Mouse (Mus musculus): Measurements from ENCODE around the gene Cdx2. TPM values are rescaled to one million over a fixed set of nuclear protein-coding genes. Genes with fewer than 3 reads are reported as not detected.

Cdx2 gene
- polyA plus RNA-seq, 1 experiment = not detected

DNA sequence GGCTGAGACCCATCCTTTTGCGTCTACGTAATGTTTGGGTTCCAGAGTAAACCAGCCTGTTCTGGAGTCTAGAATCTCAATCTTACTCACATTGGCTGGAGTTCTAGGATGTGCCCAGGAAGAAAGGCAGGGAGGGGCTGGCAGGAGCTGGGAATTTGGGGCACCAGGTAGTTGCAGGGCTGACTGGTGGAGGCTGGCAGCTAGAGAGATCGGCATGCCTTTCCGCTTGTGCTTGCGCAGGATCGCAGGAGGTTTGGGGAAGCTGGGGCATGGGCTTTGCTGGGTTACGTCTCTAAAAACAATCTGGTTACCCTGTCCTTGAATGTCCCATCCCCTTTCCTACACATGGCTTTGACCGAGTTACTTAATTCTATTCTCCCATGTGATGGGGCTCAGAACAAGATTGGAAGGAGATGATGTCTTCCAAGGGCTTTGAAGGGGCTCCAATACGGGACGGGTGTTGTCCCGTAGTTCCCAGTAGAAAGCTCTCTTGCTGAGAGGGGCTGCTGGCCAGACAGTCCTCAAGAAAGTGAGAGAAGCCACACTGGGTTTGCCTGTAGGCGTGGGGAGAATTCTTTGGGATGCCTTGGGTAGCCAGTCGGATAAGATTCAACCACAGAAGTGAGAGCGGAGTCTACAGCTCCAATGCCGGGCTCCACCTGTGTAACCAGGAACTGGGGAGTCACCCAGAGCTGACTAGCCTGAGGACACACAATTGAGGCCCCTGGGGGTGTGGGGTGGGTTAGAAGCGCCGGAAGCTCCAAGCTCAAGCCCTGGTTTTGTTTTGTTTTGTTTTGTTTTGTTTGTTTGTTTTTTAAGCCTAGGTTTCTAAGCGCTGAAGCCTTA lies 30.1 kb downstream of the Cdx2 start:
- Histone ChIP-seq H3K36me3 (replicated peaks; ENCODE audit: low read length) (no peaks in the 10 kb centered on the region), H3K4me3 (replicated peaks) (no peak overlapping the region), H3K4me1 (peaks cover 17% of the 10 kb centered on the region), H3K27me3 (replicated peaks) (peaks cover 90% of the 10 kb centered on the region), H3K9me3 (no peaks in the 10 kb centered on the region)
- TF ChIP-seq GATA1 (IDR thresholded peaks at IDR 0.05; ENCODE audit: borderline replicate concordance, low read length) = no peak
- TF ChIP-seq FLI1 (IDR thresholded peaks at IDR 0.05; ENCODE audit: low read length) = no peak

DNA sequence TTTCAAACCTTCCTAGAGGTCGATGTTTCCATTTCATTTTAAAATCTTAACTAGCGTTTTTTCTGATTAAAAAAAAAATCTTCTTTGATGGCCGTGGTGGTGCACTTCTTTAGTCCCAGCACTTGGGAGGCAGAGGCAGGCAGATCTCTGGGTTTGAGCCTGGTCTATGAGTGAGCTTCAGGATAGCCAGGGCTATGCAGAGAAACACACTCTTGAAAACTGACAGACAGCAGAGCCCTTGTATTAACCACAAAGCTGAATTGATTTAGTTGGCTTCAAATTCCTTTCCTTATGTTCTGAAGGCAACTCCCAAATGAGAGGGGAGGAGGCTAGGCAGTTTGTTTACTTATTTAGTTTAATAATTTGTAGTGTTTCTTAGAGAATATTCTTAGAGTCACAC lies 31.3 kb downstream of the Cdx2 start:
- H3K4me3 ChIP-seq (replicated peaks) = no peak overlapping the region
- peaks cover 4% of the 10 kb centered on the region; the same call in 1 of the 2 replicates for H3K9me3 ChIP-seq
- H3K36me3 ChIP-seq (replicated peaks; ENCODE audit: low read length) = no peaks in the 10 kb centered on the region
- H3K27me3 ChIP-seq (replicated peaks) = peaks cover 94% of the 10 kb centered on the region
- H3K4me1 ChIP-seq = peaks cover 24% of the 10 kb centered on the region
- TF ChIP-seq FLI1 (IDR thresholded peaks at IDR 0.05; ENCODE audit: low read length) (no peak), GATA1 (IDR thresholded peaks at IDR 0.05; ENCODE audit: borderline replicate concordance, low read length) (no peak)

GRCm38 (mm10) chr5:147274174-147275141 lies 32.6 kb downstream of the Cdx2 start:
- Histone ChIP-seq H3K4me3 (replicated peaks) (peak overlapping the region; percentile 50), H3K4me1 (peaks cover 32% of the 10 kb centered on the region), H3K9me3 (peaks cover 4% of the 10 kb centered on the region; the same call in 1 of the 2 replicates), H3K36me3 (replicated peaks; ENCODE audit: low read length) (no peaks in the 10 kb centered on the region), H3K27me3 (replicated peaks) (peaks cover 97% of the 10 kb centered on the region)
- TF ChIP-seq FLI1 (IDR thresholded peaks at IDR 0.05; ENCODE audit: low read length) (no peak), GATA1 (IDR thresholded peaks at IDR 0.05; ENCODE audit: borderline replicate concordance, low read length) (no peak)

DNA sequence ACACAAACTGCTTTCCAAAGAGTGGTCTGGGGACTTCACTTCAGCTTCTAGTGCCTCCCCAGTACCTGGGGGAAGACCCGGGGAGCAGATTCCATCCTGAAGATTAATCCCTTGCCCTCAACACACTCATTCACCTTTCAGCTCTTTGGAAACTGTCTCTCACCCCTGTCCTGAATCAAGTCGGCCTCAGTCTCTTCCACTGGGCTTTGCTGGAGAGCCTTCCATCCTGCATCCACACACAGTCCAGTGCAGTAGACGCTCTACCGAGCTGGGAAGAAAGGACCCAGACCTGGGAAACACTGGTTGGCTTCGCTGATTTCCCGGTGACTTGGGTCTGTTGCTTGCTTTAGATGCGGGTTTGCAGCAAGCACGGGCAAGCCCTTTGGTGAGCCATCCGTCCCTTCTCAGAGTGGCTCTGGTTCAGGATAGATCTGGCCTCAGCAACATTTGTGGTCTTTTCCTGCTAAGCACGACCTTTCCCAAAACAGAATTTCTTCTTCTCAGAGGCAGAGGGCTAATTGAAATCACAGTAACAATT lies 34.2 kb downstream of the Cdx2 start:
- no peak for TF ChIP-seq FLI1 (IDR thresholded peaks at IDR 0.05; ENCODE audit: low read length)
- peaks cover 98% of the 10 kb centered on the region for H3K27me3 ChIP-seq (replicated peaks)
- peaks cover 4% of the 10 kb centered on the region; the same call in 1 of the 2 replicates for H3K9me3 ChIP-seq
- no peaks in the 10 kb centered on the region for H3K36me3 ChIP-seq (replicated peaks; ENCODE audit: low read length)
- no peak overlapping the region for H3K4me3 ChIP-seq (replicated peaks)
- peaks cover 32% of the 10 kb centered on the region for H3K4me1 ChIP-seq

- no peaks in the 10 kb centered on the region for H3K36me3 ChIP-seq (replicated peaks; ENCODE audit: low read length)
- H3K4me3 ChIP-seq (replicated peaks) = no peak overlapping the region
- peaks cover 4% of the 10 kb centered on the region; the same call in 1 of the 2 replicates for H3K9me3 ChIP-seq
- TF ChIP-seq GATA1 (IDR thresholded peaks at IDR 0.05; ENCODE audit: borderline replicate concordance, low read length) = no peak
- no peak for TF ChIP-seq FLI1 (IDR thresholded peaks at IDR 0.05; ENCODE audit: low read length)
- H3K4me1 ChIP-seq = peaks cover 26% of the 10 kb centered on the region
- peaks cover 97% of the 10 kb centered on the region for H3K27me3 ChIP-seq (replicated peaks)
Measured at GRCm38 (mm10) chr5:147272046-147272807, 34.8 kb downstream of the Cdx2 start.

GRCm38 (mm10) chr5:147270673-147271655 lies 36.1 kb downstream of the Cdx2 start:
- Histone ChIP-seq H3K9me3 (peaks cover 4% of the 10 kb centered on the region; the same call in 1 of the 2 replicates), H3K4me3 (replicated peaks) (no peak overlapping the region), H3K36me3 (replicated peaks; ENCODE audit: low read length) (no peaks in the 10 kb centered on the region), H3K4me1 (peaks cover 21% of the 10 kb centered on the region), H3K27me3 (replicated peaks) (peaks cover 95% of the 10 kb centered on the region)
- no peak for TF ChIP-seq FLI1 (IDR thresholded peaks at IDR 0.05; ENCODE audit: low read length)
- no peak for TF ChIP-seq GATA1 (IDR thresholded peaks at IDR 0.05; ENCODE audit: borderline replicate concordance, low read length)

GRCm38 (mm10) chr5:147269926-147270672 lies 37.0 kb downstream of the Cdx2 start, which contains the start of gene Pdx1:
Gene Pdx1, plus strand, starts transcription at chr5:147269959.
- Histone ChIP-seq H3K9me3 (peaks cover 4% of the 10 kb centered on the region; the same call in 1 of the 2 replicates), H3K4me1 (peaks cover 21% of the 10 kb centered on the region), H3K27me3 (replicated peaks) (peaks cover 93% of the 10 kb centered on the region), H3K36me3 (replicated peaks; ENCODE audit: low read length) (no peaks in the 10 kb centered on the region), H3K4me3 (replicated peaks) (no peak within 1 kb of the TSS)
- TF ChIP-seq FLI1 (IDR thresholded peaks at IDR 0.05; ENCODE audit: low read length) (no peak), GATA1 (IDR thresholded peaks at IDR 0.05; ENCODE audit: borderline replicate concordance, low read length) (no peak)
